Mouse (Mus musculus): ENCODE data around the gene Vhl. TPM values are rescaled to one million over a fixed set of nuclear protein-coding genes. Genes with fewer than 3 reads are reported as not detected.

The Vhl gene
- total RNA-seq, 2 experiments from 2014 or later, result 27.1 to 32.8 TPM

DNA sequence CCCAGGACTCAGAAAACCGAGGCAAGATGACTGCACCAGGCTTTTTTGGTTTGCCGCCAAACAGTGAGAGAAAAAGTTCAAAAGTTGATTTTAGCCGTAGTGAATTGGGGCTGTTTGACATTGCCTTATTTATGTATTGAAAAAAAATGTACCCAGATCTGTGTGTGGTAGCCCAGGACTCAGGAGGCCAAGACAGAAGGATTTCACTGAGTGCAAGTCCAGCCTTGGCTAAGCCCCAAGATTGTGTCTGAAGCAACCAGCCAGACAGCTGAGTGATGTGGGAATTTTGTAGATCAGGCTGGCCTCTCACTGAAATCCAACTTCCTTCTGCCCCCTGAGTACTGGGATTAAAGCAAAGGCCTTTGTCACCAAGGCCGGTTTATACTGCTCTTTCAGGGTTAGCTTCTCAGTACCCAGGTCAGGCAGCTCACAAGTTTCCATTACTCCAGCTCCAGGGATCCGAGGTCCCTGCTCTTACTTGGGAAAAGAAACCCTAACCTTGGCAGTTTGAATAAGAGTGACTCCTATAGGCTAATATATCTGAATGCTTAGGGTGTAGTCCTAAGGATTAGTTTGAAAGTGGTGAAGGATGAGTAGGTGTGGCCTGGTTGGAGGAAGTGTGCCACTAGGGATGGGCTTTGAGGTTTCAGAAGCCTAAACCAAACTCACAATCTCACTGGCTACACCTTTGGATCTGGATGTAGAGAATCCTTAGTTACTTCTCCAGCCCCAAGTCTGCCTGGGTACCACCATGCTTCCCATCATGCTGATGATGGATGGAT, 1.4 kb downstream of the Vhl start:
- DNase-seq, result peak; percentile 28 to 41

DNA sequence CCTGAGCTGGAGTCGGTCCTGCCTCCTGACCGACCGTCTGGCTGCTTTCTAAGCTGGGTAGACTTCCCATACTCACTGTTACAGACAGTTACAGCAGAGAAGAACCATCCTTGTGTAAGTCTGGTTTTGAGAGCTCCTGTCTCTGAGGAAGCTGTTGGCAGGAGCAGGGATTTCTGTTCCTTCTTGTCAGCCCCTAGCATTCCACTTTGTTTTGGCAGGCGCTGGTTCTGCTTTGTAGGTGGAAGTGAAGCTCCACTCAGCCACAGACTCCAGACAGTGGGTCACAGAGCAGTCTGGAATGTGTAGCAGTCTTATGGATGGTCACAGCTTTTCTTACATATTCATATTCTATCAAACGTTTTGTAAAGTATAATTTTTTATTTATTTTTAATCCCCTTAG, 6.6 kb downstream of the Vhl start:
- no peak for DNase-seq

DNA sequence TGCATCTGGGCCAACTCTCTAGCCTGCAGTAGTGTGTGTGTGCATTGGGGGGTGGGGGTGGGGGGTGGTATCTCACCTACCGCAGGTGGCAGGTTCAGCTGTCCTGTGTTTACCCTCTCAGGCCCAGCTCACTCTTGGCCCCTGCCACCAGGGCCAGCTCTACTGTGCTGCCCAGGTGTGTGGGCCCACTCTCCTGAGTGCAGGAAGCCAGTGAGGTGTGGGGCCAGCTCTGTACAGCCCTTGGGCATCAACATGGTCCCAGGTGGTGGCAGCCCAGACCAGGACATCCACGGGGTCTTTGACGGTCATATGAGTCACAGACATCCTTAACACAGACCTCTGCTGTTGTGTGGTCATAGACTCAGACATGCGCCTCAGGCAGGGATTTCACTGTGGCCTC, 9.1 kb downstream of the Vhl start:
- no peak for DNase-seq

DNA sequence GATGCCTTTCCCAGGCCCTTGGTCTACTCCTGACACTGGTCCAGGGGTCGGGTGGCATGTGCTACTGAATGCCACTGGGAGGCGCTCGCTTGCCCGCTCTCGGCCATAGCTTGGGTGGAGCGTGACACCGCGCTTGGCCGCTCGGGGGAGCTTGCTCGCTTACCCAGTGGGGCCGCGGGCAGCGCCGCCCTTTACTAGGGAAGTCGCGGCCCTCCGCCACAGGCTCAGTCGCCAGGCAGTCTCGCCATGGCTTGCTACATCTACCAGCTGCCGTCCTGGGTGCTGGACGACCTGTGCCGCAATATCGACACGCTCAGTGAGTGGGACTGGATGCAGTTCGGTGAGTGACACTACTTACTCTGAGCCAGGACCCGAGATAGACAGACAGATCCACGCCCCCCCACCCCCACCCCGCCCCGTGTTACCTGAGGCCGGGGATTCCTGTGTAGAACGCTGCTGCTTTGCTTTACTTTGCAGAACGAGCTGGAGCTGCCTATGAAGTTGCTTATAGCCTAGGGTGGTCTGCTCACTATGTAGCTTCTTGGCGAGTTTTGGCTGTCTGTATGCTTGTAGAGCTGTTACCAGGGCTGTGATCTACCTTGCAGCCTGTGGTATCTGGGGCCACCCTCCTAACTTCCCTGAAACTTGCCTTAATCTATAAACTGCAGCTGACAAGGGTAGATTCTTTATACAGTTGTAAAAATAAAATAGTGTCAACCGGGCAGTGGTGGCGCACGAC, 14.7 kb downstream of the Vhl start, which contains the start of gene Irak2:
TSS of gene Irak2 (plus strand) at position 166 of the 739 bp plus-strand sequence.
- DNase-seq, result peak; percentile 97

DNA sequence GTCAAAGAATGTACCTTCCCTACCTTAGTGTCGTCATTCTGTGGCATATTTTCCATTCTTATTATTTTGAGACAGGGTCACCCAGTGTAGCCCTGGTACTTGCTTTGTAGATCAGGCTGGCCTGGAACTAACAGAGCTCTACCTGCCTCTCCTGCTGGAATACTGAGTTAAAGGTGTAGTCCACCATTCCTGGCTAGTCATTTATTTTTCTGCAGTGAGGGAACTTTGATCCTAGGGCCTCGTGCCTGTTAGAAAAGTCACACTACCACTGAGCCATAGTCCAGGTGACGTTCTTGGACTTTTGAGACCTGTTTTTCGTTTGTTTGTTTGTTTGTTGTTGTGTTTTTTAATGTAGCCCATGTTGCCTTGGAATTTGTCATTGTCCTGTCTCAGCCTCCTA, 15.4 kb downstream of the Vhl start:
- no peak for DNase-seq

DNA sequence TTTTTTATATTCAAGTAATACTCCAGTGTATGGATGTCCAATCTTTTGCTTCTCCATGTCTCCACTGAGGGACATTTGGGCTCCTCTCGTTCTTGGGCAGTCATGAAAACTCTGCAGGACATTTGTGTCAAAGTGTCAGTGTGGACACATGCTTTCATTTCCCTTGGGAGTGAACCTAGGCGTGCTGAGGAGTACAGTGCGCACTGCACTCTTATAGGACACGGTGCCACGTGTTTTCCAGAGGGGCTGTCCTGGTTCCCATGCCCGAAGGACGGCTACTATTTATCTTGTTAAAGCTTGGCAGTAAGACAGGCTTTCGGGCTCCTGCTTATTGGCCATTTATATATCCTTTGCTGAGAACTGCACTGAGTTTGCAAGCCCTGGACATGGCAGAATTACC, 18.8 kb downstream of the Vhl start:
- no peak for DNase-seq

DNA sequence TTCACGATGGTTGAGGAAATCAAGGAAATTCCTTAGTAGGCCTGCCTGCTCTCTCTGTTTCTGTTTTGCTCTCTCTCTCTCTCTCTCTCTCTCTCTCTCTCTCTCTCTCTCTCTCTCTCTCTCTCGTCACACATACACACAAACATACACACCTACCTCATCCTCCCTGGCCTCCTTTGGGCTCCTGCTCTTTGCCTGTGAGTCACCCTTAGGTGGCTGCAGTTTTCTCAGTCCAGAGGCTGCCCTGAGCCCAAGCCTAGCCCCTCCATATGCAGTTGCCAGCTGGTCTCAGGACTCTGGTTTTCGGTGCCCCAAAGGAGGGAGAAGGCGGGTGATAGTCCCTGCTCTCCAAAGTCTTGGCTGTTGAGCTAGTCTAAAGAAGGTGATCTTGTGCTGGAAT, 19.3 kb downstream of the Vhl start:
- DNase-seq, result no peak

DNA sequence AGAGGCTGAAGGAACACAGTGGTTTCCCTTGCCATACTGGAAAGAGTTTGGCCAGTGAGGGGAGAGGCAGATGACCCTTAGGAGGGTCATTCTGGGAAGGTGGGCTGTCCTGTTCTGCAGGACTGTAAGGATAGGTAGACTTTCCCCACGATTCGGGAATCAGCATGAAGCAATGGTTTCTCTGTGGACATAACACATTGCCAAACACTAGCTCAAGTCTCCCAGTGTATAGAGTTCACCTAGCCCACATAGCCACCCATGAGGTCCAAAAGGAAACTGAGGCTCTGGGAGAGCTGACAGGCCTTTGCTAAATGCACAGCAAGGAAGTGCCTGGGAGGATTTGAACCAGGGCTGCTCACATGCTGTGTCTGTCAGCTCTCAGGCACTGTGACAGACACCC, 20.2 kb downstream of the Vhl start:
- DNase-seq, result no peak

DNA sequence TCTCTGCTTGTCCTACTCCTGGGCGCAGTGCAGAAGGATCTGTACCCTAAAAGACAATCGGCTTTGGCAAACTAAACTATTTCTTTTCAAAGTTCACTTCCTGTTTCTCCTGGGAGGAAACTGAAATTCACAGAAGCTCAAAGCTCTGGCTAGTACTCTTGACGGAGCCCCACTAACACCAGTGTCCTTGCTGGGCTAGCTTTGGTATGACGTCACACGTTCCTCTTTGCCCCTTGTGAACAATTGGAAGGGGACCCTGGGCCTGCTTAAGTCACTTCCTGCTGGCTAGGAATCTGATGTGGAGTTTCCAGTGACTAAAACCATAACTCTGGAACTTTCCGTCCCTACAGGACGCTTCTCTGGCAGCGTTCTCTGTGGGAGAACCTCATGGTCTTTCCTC, 21.0 kb downstream of the Vhl start:
- DNase-seq, result peak; percentile 46 to 53

DNA sequence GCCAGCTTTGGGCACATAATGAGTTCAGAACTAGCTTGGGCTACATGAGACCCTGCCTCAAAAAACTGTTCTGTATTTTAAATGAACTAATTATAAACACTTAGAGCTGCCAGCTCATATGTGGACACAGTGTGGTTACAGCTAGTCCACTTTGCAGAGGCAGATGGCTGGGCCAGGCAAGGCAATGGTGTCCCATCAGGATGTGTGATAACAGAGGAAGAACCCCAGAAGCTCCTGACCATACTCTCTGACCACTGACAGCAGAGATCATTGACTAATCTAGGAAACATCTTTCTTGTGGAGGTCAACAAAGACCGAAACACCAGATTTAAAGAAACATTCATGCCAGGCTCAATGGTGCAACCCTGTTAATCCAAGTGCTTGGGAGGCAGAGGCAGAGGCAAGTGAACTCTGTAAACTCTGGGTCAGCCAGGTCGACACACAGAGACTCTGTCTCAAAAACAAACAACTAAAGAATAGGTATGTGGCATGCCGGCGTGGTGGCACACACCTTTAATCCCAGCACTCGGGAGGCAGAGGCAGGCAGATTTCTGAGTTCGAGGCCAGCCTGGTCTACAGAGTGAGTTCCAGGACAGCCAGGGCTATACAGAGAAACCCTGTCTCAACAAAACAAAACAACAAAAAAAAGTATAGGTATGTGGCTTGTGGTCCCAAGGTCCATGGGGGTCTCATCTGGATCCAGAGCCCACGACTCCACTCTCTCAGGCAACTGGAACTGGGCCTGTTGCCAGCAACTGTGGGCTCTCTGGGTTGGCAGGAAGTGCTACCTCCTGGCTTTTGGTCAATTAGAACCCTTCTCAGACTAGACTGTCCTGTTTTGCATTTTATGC, 25.8 kb downstream of the Vhl start:
- peak in 1 of 2 experiments; percentile 32 for DNase-seq

DNA sequence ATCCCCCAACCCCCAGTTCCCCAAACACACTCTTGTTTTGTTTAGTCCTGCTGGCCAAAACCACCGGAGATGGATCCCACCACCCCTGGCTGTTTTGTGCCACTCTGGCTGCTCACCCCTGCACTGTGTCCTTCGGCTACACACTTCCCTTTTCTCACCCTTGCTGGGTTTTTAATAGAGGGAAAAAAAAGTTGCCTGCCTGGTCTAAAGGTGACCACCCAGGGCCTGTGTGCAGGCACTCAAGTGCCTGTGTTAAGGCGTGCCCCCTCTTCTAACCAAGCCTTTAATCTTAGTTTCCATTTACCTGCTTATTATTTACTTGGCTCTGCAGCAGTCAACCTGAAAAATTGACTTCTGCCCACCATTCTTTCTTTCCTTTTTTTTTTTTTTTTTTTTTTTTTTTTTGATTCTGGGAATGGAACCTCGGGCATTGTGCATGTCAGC, 26.5 kb downstream of the Vhl start:
- no peak for DNase-seq

DNA sequence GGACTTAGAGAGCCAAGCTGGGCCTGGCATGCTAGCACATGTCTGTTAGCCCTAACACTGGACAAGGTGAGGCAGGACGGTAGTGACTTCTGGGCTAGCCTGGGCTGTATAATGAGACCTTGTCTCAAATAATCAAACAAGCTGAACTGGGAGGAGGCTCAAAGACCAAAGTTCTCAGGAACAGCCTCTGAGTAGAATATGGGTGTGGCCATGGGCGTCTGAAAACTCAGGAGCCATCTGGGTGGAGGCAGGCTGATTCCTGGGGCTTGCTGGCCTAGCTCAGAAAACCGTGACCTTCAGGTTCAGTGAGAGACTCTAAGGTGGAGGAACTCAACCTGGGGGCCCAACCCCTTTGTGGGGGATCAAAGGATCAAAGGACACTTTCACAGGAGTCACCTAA, 27.9 kb downstream of the Vhl start:
- DNase-seq, result no peak

DNA sequence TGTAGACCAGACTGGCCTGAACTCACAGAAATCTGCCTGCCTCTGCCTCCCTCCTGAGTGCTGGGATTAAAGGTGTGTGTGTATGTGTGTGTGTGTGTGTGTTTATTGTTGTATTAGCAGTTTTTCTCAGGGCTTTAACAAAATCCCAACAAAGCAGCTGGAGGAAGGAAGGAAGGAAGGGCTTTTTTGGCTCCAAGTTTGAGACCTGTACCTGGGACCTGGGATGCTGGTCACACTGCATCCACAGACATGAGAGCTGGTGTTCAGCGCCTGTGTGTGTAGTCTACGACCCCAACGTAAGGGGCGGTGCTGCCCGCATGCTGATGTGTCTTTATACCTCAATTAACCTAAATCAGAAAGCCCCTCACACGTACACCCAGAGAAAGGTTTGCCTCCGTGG, 29.8 kb downstream of the Vhl start:
- no peak for DNase-seq

DNA sequence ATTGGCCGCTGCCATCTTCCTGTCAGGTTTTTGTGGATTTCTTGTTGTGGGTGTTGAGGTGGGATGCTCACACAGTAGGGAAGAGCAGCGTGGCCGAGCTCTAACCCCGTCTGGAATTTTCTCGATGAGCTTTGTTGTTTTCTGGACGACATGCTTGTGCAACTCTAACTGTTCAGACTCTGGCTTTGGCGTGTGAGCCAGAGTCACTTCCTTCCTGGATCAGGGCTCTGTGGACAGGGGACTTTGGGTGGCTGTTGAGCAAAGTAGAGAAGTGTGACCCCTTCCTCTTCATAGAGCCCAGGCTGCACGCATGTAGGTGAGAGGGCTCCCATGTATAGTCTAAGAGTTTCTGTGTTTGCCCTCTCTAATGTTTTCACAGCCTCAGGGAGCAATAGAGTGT, 30.3 kb downstream of the Vhl start:
- DNase-seq, result no peak

DNA sequence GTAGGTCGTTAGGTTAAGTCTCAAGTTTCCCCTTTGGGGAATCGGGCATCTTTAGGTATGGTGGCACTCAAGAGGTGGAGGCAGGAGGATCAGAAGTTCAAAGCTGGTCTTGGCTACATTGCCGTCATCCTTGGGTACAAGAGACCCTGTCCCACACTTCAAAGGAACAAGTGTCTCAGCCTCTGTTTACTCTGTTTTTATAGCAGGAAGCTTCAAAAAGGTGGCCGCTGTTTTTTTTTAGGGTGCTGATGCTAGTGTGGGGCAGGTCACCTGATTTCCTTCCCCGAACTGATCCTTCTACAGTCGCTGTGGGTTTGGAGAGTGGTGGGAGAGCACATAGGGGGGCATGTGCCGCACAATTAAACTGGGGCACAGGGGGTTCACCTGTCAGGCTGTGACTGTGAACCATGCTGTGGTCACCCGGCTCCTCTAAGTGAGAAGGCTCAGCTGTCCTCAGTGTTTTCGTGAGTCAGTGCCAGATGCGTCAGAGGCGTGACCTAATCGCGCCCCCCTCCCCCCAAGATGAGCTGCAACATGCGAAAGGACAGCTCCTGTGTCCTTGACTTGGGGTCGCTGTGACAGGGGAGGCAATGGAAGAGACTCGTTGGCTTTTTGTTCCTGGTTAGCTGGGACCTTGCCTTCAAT, 31.1 kb downstream of the Vhl start:
- peak; percentile 88 to 90 for DNase-seq

DNA sequence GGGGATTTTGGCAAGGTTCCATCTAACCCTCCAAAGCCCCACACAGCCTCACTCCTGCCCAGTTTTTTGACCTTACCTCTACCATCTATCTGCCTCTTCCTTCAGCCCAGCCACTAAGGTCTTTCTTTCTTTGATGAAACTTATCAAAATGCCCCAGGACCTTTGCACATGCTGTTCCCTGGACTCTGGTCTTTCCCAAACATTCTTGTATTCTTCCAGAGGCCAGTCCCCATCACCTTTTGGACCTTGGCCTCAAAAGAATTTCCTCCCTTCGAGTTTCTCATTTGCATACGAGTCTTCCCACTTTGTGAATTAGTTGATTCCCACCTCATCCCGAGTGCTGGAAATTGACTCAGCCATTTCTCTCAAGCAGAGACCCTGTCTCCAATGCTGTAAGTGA, 31.7 kb downstream of the Vhl start:
- DNase-seq, result no peak

DNA sequence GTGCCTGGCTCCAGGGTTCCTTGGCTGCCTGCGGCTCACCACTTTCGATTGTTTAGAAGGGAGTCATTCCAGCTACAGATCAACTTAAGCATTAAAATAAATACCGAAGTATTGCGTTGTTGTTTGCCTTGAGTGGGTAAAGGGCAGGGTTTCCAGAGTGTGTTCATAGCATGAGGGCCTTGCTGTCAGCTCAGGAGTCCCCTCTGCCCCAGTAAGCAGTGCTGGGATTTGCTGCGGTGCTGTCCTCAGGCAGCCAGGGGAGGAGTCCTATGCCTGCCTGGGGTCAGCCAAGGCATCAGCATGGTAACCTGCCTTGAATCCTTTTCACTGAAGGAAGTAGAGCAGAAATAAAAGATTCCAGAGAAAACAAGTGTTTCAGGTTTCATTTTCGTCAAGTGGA, 33.1 kb downstream of the Vhl start:
- peak in 1 of 2 experiments; percentile 40 for DNase-seq

DNA sequence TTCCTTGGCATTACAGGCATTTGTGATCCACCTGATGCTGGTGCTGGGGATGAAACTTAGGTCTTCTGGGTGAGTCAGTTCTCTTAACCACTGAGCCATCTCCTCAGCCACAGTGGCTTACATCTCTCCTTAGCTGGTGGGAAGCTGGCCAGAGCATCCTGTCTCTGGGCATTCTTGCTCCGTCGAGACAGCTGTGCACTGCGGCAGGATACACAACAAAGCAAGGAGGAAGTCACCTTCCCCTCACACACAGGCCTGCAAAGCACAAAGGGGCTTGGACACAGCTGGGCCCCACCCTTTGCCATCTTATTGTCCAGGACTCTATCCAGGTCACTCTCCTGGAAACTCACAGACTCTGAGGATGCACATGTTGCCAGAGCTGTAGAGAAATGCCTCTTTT, 34.5 kb downstream of the Vhl start:
- peak in 1 of 2 experiments; percentile 56 for DNase-seq

DNA sequence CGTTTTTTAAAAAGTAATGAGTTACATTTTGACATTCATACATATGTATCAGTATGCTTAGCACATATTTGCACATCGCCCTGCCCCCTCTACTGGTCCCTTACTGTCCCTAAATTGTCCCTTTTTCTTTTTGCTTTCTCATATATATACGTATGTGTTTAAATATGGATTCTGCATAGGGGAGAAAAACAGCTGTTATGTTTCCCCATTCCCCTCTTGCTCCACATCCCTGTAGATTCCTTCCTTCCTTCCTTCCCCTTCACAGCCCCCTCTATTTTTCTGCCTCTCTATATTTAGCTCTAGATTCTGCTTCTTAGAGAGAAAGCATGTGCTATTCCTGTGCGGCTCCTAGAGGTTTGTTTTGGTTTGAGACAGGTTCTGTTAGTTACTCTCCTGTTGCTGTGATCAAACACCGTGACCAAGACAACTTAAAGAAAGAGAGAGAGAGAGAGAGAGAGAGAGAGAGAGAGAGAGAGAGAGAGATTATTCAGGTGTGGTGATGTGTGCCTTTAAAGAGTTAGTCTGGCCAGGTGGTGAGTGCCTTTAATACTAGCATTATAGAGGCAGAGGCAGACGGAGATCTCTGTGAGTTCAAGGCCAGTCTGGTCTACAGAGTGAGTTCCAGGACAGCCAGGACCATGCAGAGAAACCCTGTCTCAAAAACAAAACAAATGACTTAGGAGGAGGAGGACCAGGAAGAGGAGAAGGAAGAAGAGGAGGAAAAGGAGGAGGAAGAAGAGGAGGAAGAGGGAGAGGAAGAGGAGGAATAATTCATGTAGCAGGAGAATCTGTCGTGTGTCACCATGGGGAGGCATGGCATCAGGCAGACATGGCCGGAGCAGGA, 36.1 kb downstream of the Vhl start:
- no peak for DNase-seq

DNA sequence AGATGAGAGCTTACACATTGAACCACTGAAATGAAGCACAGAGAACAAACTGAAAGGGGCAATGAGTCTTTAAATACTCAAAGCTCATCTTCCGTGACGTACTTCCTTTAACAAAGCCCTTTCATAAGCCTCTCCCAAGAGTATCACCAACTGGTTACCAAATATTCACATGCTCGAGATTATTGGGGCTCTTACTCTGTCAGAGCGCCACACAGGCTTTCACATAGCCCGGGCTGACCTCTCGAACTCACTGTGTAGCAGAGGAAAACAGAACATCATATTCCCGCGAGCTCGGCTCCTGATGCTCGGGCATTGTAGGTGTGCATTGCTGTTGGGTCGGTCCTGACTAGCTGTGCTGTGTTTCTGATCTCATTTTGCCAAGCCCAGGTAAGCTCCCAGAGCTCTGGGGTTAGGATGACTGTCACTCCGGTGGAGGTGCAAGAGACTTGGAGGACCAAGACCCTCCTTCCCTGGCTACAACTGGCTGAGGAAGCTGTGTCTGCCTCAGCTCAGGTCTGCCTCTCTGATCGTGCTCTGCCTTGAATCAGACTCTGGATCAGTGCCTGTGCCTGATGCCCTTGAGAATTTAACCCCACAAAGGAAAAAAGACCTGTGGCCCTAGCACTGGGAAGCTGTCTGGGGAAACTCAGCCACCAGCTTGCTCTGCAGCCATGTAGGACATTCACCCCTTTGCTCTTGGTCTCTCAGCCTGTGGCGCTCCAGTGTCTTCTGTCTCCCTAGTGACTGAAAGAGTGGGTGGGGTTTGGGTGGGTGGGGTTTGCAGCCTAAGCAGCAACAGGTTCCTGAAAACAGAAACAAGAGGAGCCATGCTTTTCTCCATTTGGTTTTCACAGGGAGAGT, 37.0 kb downstream of the Vhl start:
- DNase-seq, result peak in 1 of 2 experiments; percentile 48
